Mouse (Mus musculus): ENCODE data around the gene Dhx16.
A peak's percentile ranks its signal among the peaks of the same experiment; 100 is the strongest.

Dhx16 gene

GRCm38 (mm10) chr17:35859835-35860234, 19.8 kb upstream of the Dhx16 start:
- no peak for ATAC-seq (ENCODE audit: low TSS enrichment)

- peak; percentile 5; the same call in 1 of the 2 replicates for ATAC-seq (ENCODE audit: low TSS enrichment)
Observed at GRCm38 (mm10) chr17:35860831-35861197, 18.8 kb upstream of the Dhx16 start.

DNA sequence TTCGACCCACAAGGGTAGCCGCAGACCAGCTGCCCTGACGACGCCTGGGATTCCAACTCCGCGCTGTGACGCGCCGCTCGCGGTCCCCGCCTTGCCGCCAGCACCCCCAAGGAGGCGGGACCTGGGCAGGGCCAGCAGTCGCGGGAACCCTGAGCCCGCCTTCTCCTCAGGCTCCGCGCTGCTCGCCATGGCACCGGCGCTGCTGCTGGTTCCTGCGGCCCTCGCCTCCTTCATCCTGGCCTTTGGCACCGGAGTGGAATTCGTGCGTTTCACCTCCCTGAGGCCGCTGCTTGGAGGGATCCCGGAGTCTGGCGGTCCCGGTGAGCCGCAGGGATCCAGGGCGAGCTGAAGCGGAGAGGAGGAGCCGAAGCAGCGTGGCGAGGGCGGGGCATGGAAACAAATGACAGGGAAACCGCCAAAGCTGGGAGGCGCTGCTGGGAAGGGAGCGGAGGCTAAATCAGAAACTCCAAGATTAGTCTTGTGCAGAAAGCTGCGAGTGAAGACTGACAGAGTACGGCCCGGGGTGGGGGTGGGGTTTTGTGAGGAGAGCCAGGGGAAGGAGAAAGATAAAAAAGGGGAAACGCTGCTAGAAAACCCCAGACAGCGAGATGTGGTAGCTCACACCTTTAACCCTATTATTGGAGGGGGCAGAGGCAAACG, 18.3 kb upstream of the Dhx16 start, which contains the start of gene Nrm:
Gene Nrm (plus strand): TSS at position 121 of the 660 bp plus-strand sequence.
- ATAC-seq (ENCODE audit: low TSS enrichment): peak; percentile 96

DNA sequence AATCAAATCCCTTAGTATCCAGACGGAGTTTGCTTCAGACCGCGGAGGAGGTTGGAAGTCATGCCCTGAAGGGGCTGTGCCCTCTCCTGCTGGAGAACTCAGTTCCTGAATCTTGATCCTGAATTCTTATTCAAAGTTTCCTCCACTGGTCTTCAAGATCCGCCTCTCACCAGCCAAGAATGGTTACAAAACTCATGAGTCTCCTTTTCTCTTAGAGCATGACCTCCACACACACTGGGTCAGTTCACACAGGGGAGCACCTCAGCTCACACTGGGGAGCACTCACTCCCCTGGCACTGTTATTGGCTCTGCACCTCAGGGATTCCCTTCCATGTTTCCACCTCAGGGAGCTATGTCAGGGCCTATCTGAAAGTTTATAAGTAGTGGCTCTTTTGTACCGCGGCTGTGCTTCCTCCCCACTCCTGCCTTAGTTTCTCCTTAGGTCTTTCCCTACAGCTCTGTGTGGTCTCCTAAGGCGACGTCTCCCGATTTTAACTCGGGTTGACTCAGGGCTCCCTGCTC, 14.7 kb upstream of the Dhx16 start:
- no peak for ATAC-seq (ENCODE audit: low TSS enrichment)

- no peak for ATAC-seq (ENCODE audit: low TSS enrichment)
Observed at GRCm38 (mm10) chr17:35865481-35866280, 13.9 kb upstream of the Dhx16 start, which contains the start of gene Ppp1r18. Gene Ppp1r18, plus strand, starts transcription at chr17:35865593.

DNA sequence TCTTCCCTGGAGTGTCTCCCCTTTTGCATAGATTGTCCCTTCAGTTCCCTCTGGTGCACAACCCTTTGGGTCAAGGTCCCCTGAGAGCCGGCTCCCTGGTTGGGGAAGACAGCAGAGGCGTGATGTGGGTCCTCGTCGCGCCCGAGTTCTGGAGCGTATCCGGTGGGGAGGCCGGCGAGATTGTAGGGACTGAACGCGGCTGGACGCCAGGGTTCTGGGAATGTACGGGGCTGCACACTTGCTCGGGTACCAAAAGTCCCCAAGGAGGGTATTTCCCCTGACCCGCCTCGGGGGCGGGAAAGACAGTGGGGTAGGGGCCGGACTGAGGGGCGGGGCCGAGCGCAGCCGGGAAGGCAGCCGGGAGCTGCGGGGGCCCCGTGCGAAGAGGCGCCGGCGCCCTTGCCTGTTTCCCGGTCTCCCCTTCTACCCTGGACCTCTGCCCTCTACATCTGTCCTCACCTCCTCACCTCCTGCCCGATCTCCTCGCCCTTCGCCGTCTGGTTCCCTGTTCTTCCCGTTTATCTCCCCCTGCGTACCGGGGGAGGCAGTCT, 13.3 kb upstream of the Dhx16 start:
- ATAC-seq (ENCODE audit: low TSS enrichment): no peak

DNA sequence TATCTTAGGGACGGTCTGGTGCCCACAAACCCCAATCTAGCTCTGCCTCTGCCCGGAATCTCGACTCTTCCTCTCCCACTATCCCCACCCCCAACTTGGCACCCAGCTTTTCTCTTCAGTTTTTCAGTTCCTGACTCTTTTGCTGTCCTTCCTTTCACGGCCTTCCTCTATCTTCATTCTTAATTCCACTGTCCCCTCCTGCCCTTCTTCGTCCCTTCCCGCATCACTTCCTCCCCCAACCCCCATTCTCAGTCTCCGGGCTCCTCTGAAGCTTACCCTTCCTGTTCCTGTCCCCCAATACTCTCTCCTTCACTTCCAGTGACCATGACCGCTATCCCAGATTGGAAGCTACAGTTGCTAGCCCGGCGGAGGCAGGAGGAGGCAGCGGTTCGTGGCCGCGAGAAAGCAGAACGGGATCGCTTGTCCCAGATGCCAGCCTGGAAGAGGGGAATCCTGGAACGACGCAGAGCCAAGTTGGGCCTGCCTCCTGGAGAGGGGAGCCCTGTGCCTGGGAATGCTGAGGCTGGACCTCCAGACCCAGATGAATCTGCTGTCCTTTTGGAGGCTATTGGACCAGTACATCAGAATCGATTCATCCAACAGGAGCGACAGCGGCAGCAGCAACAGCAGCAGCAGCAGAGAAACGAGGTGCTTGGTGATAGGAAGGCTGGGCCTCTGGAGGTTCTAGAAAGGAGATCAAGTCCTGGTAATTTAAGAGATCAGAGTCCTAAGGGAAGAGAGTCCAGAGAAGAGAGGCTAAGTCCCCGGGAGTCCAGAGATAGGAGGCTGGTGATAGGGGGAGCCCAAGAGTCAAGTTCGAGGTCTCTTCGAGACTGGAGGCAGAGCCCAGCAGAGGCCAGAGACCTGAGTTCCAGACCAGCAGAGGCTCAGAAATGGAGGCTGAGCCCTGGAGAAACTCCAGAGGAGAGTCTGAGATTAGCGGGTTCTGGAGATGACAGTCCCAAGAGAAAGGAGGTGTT, 12.4 kb upstream of the Dhx16 start:
- no peak for ATAC-seq (ENCODE audit: low TSS enrichment)

DNA sequence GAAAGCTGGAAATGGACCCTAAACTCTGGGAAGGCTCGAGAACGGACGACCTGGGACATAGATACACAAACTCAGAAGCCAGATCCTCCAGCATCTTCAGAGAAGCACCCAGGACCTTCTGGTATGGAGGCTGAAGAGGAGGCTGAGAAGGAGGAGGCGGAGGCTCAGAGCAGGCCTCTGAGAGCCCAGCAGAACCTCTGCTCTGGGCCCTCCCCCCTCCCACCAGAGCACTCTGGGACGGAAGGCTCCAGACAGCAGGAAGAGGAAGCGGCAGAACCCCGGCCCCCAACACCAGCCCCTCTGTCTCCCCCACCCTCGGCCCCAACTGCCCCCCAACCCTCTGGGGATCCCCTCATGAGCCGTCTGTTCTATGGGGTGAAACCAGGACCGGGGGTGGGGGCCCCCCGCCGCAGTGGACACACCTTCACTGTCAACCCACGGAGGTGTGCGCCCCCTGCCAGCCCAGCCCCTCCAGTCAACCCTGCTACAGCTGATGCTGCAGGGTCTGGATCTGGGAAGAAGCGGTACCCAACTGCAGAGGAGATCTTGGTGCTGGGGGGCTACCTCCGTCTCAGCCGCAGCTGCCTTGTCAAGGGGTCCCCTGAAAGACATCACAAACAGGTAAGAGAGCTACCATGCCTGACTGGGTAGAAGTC, 11.3 kb upstream of the Dhx16 start:
- ATAC-seq (ENCODE audit: low TSS enrichment): no peak

DNA sequence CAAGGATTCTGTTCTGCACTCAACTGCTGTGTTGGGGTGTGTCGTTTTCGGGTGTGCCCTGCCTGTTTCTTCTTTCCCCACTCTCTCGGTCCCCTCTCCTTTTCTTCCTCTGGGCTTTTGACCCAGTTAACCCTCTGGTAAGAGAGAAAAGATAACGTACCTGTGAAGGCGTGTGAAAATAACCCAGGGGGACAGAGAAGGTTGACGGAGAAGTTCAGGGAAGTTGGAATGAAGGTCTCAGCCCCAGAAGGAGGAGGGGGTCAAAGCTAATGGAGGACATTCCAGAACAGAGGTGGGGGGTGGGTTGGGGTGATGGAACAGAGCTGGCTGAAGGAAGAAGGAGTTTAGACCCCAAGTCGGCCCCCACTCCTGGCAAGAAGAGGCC, 10.7 kb upstream of the Dhx16 start:
- no peak for ATAC-seq (ENCODE audit: low TSS enrichment)

DNA sequence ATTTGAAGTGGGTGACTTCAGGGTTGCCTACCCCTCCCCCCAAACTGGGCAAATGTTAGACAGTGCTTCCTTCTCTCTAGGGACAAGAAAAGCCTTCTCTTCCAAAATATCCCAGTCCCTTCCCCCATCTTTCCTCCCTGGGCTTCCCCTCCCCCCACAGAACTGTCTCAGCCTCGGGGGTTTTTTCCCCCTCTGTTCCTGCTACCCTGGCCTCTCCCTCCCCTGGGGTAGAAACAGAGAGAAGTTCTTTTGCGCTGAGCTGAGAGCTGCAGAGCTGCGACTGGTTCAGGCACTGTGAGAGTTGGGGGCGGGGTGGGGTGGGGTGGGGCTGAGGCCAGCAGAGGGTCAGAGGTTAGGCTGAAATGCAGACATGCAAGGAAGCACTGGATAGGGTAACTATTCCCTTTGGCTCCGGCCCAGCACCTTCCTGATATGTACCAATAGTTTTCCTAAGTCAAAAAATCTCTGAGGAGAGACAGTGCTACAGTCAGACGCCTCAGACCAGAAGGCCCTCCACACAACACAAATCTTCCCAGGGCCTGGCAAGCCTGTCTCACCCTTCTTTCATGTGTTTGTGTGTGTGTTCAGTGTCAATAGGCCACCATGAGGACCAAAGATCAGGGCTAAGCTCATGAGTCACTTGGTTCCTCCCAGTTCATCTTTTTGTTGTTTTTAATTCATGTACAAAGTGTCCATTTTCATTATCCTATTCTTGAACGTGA, 10.1 kb upstream of the Dhx16 start:
- no peak for ATAC-seq (ENCODE audit: low TSS enrichment)

GRCm38 (mm10) chr17:35870151-35870883, 9.3 kb upstream of the Dhx16 start:
- no peak for ATAC-seq (ENCODE audit: low TSS enrichment)

- no peak for ATAC-seq (ENCODE audit: low TSS enrichment)
Observed at GRCm38 (mm10) chr17:35870884-35871696, 8.5 kb upstream of the Dhx16 start.

DNA sequence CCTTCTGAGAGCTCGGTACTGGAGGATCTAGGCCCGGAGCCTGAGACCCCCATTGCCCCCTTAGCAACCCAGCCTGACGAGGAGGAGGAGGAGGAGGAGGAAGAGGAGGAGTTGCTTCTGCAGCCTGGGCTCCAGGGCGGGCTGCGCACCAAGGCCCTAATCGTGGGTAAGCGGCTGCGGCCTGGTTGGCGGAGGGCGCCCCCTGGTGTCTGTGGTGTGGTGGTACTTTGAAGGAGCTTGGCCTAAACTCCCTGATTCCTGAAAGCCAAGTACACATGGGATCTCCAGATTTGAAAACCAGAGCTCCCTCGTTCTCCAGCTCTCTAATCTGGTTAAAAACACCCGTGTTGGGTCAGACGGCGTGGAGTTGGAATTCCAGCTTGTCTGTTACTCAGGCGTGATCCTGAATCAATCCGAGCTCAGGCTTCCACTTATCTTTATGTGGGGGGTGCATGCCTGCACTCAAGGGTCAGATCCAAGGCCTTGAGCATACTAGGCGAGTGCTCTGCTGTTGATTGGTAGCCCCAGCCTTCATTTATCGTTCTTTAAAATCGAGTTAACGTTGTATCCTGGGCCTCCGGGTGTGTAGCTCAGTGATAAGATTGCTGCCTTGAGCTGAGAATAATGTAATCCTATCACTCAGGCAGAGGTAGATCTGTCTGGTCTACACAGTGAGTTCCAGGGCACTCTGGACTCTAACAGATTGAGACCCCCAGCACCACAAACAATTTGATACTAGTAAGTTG, 5.7 kb upstream of the Dhx16 start:
- ATAC-seq (ENCODE audit: low TSS enrichment): peak; percentile 79

- ATAC-seq (ENCODE audit: low TSS enrichment): peak; percentile 53; the same call in 1 of the 2 replicates
Observed at GRCm38 (mm10) chr17:35874721-35875120, 4.9 kb upstream of the Dhx16 start.

GRCm38 (mm10) chr17:35882924-35883323, 3.3 kb downstream of the Dhx16 start:
- no peak for ATAC-seq (ENCODE audit: low TSS enrichment)

DNA sequence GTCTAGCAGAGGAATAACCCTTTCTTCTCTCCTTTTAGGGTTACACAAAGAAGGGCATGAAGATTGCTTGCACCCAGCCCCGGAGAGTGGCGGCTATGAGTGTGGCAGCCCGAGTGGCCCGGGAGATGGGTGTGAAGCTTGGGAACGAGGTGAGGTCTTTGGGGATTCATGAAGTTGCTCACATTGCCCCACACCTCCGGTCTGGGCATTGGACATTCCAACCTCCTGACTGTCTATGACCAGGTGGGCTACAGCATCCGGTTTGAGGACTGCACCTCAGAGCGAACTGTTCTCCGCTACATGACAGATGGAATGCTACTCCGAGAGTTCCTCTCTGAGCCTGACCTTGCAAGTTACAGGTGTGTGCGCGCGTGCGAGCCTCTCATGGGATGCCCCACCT, 4.2 kb downstream of the Dhx16 start:
- no peak for ATAC-seq (ENCODE audit: low TSS enrichment)

DNA sequence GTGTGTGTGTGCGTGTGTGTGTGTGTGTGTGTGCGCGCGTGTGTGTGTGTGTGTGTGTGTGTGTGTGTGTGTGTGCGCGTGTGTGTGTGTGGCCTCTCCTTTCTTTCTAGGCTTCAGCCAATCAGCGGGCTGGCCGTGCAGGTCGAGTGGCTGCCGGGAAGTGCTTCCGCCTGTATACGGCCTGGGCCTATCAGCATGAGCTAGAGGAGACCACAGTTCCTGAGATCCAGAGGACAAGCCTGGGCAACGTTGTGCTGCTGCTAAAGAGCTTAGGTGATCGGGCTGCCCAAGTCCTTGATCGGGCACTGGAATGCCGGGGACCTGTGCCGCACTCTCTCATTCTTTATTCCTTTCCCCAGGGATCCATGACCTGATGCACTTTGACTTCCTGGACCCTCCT, 8.1 kb downstream of the Dhx16 start:
- no peak for ATAC-seq (ENCODE audit: low TSS enrichment)
